In the genomic region with DNA sequence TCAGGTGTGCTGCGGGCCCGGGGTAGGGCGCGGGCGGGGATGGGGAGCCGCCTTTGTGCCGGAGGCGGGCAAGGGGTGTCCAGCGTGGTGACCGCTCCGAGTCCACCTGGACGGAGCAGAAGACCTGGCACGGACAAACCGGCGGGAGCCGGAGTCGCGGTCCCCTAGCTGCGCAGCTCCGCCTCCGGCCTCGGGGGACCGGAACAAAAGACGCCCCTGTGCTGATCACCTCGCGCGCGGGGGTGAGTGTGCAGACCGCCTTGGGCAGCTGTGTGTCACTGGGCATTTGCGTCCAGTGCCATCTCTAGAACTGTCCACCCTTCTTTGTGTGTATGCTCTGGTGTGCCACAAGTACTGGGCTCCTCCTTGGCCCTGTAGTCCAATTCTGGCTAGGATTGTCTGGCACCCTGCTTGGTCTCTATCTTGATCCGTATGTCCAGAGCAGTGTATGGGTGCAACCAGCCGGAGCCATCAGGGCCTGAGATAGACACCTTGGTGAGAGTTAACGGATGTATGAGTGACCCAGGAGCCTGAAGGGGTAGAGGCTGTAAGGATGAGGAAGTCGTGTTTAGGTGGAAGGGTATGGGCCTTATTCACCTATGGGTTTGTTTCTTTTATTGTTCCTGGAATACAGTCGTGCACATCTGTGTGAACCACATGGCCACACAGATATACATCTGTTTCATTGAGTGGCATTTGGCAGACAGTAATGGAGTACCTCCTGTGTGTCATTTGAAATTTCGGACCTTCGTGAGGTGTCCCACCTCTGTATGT, we compare ENCODE assay signal across 8 mouse cellular contexts. TPM values are rescaled to one million over a fixed set of nuclear protein-coding genes. Genes with fewer than 3 reads are reported as not detected.
DNase-seq lines count a peak whose midpoint lies in the region; ATAC-seq lines count a peak whose summit lies in the region.

No protein-coding gene starts in this region.

- H3K9ac ChIP-seq in kidney, embryonic 16.5 days (replicated peaks; ENCODE audit: low read length), result peak overlapping the region; percentile 87
- H3K9ac ChIP-seq in forebrain, embryonic 11.5 days (ENCODE audit: low read length), result peak overlapping the region; percentile 88
- H3K9ac ChIP-seq in intestine, embryonic 14.5 days (ENCODE audit: low read length), result peak overlapping the region; percentile 74
- peak overlapping the region; percentile 92 for H3K9ac ChIP-seq in lung, embryonic 15.5 days

- H3K27ac ChIP-seq in kidney, embryonic 16.5 days (ENCODE audit: low read length), result peak overlapping the region; percentile 97
- peak overlapping the region; percentile 96 for H3K27ac ChIP-seq in forebrain, embryonic 11.5 days (ENCODE audit: low read depth, low read length)
- peak overlapping the region; percentile 91; the same call in 1 of the 2 replicates for H3K27ac ChIP-seq in intestine, embryonic 14.5 days (ENCODE audit: low read depth)
- peak overlapping the region; percentile 99 for H3K27ac ChIP-seq in lung, embryonic 15.5 days

- no peaks in the 10 kb centered on the region for H3K27me3 ChIP-seq in kidney, embryonic 16.5 days (ENCODE audit: insufficient read depth, low read length)
- H3K27me3 ChIP-seq in forebrain, embryonic 11.5 days (ENCODE audit: control insufficient read depth, insufficient read depth, low read length), result no peaks in the 10 kb centered on the region
- H3K27me3 ChIP-seq in intestine, embryonic 14.5 days (replicated peaks; ENCODE audit: control insufficient read depth, insufficient read depth, low read length), result no peaks in the 10 kb centered on the region
- no peaks in the 10 kb centered on the region for H3K27me3 ChIP-seq in lung, embryonic 15.5 days

- peaks cover 25% of the 10 kb centered on the region for H3K36me3 ChIP-seq in kidney, embryonic 16.5 days (ENCODE audit: insufficient read depth, low read length)
- peaks cover 3% of the 10 kb centered on the region for H3K36me3 ChIP-seq in forebrain, embryonic 11.5 days (ENCODE audit: control insufficient read depth, insufficient read depth, low read length)
- H3K36me3 ChIP-seq in intestine, embryonic 14.5 days (ENCODE audit: control insufficient read depth, insufficient read depth, low read length), result peaks cover 34% of the 10 kb centered on the region
- H3K36me3 ChIP-seq in lung, embryonic 15.5 days, result peaks cover 24% of the 10 kb centered on the region

- no peak for DNase-seq in kidney, adult 11 months
- peak; percentile 62 for DNase-seq in adrenal gland, postnatal 10 days
- DNase-seq in forebrain, embryonic 11.5 days (ENCODE audit: low spot score), result peak; percentile 69
- no peak for DNase-seq in intestine, embryonic 14.5 days (ENCODE audit: low spot score)
- DNase-seq in retina, postnatal 1 day, result peak; percentile 74
- no peak for DNase-seq in urinary bladder, adult 2 months (ENCODE audit: low spot score)

- peak overlapping the region; percentile 82 for H3K4me3 ChIP-seq in kidney, embryonic 16.5 days (ENCODE audit: low read length)
- H3K4me3 ChIP-seq in forebrain, embryonic 11.5 days (ENCODE audit: low read depth, low read length), result peak overlapping the region; percentile 90
- H3K4me3 ChIP-seq in intestine, embryonic 14.5 days (ENCODE audit: low read depth, low read length), result peak overlapping the region; percentile 89
- peak overlapping the region; percentile 90 for H3K4me3 ChIP-seq in lung, embryonic 15.5 days

- WGBS in kidney, embryonic 16.5 days, result 4% methylated on average over 37 of the region's 37 CpGs
- 6% methylated on average over 37 of the region's 37 CpGs for WGBS in forebrain, embryonic 11.5 days
- WGBS in intestine, embryonic 14.5 days, result 6% methylated on average over 37 of the region's 37 CpGs
- WGBS in lung, embryonic 15.5 days, result 5% methylated on average over 37 of the region's 37 CpGs

- peak overlapping the region; percentile 97 for H3K4me2 ChIP-seq in kidney, embryonic 16.5 days (replicated peaks; ENCODE audit: low read depth, low read length)
- H3K4me2 ChIP-seq in forebrain, embryonic 11.5 days (ENCODE audit: low read depth, low read length, severe bottlenecking), result peak overlapping the region; percentile 98
- peak overlapping the region; percentile 94 for H3K4me2 ChIP-seq in intestine, embryonic 14.5 days (ENCODE audit: low read length)
- H3K4me2 ChIP-seq in lung, embryonic 15.5 days, result peak overlapping the region; percentile 88

- H3K9me3 ChIP-seq in kidney, embryonic 16.5 days (ENCODE audit: low read length), result no peaks in the 10 kb centered on the region
- H3K9me3 ChIP-seq in forebrain, embryonic 11.5 days (ENCODE audit: control insufficient read depth, low read length), result no peaks in the 10 kb centered on the region
- no peaks in the 10 kb centered on the region for H3K9me3 ChIP-seq in intestine, embryonic 14.5 days (ENCODE audit: control insufficient read depth, low read length)
- H3K9me3 ChIP-seq in lung, embryonic 15.5 days, result no peaks in the 10 kb centered on the region

- ATAC-seq in kidney, embryonic 16.5 days (ENCODE audit: low FRiP score, low TSS enrichment), result peak; percentile 43; the same call in 1 of the 2 replicates
- ATAC-seq in forebrain, embryonic 11.5 days (replicated peaks; ENCODE audit: low FRiP score), result peak; percentile 57
- peak; percentile 30 for ATAC-seq in intestine, embryonic 14.5 days (replicated peaks; ENCODE audit: low FRiP score, low TSS enrichment, low read depth)
- no peak; the same call in none of the 2 replicates for ATAC-seq in lung, embryonic 15.5 days (ENCODE audit: borderline replicate concordance, extremely low read depth, low FRiP score, low TSS enrichment)

- H3K4me1 ChIP-seq in kidney, embryonic 16.5 days (ENCODE audit: insufficient read depth, low read length), result peaks cover 37% of the 10 kb centered on the region
- peaks cover 17% of the 10 kb centered on the region; the same call in 1 of the 2 replicates for H3K4me1 ChIP-seq in forebrain, embryonic 11.5 days (replicated peaks; ENCODE audit: control insufficient read depth, insufficient read depth, low read length)
- peaks cover 33% of the 10 kb centered on the region for H3K4me1 ChIP-seq in intestine, embryonic 14.5 days (replicated peaks; ENCODE audit: control insufficient read depth, insufficient read depth, low read length)
- peaks cover 43% of the 10 kb centered on the region for H3K4me1 ChIP-seq in lung, embryonic 15.5 days

RNA-seq across cellular contexts. Expression of gene Acap3, which starts 1.0 kb away (rescaled TPM):
- 16.5 and 17.6 TPM in 2 replicates for polyA plus RNA-seq in kidney, embryonic 16.5 days (2015; fragmentation: Nextera tagmentation; extraction: Ambion mirVana)
- total RNA-seq in adrenal gland, postnatal 10 days (2021), result 10 to 100 TPM; 16.9 to 29.4 TPM
- 34.6 and 34.8 TPM in 2 replicates for polyA plus RNA-seq in forebrain, embryonic 11.5 days (2014; fragmentation: Nextera tagmentation; extraction: Ambion mirVana)
- polyA plus RNA-seq in intestine, embryonic 14.5 days (2014; fragmentation: Nextera tagmentation; extraction: Ambion mirVana), result 16.2 and 16.6 TPM in 2 replicates
- polyA plus RNA-seq in lung, embryonic 15.5 days (2015; fragmentation: Nextera tagmentation; extraction: Ambion mirVana), result 15.1 and 17.7 TPM in 2 replicates
- polyA plus RNA-seq in urinary bladder, adult 2 months (2012; rRNA removed), result 23.7 and 29.2 TPM in 2 replicates

RNA-seq across cellular contexts. Expression of gene Pusl1, which starts 1.0 kb away (rescaled TPM):
- polyA plus RNA-seq in kidney, embryonic 16.5 days (2015; fragmentation: Nextera tagmentation; extraction: Ambion mirVana), result 51.4 and 55.1 TPM in 2 replicates
- total RNA-seq in adrenal gland, postnatal 10 days (2021), result 10 to 100 TPM; 27.9 to 39.0 TPM
- polyA plus RNA-seq in forebrain, embryonic 11.5 days (2014; fragmentation: Nextera tagmentation; extraction: Ambion mirVana), result 53.4 and 53.7 TPM in 2 replicates
- polyA plus RNA-seq in intestine, embryonic 14.5 days (2014; fragmentation: Nextera tagmentation; extraction: Ambion mirVana), result 55.6 and 55.9 TPM in 2 replicates
- 42.9 and 44.9 TPM in 2 replicates for polyA plus RNA-seq in lung, embryonic 15.5 days (2015; fragmentation: Nextera tagmentation; extraction: Ambion mirVana)
- polyA plus RNA-seq in urinary bladder, adult 2 months (2012; rRNA removed), result 43.7 and 55.5 TPM in 2 replicates

RNA-seq across cellular contexts. Expression of gene Ints11, which starts 23.3 kb away (rescaled TPM):
- polyA plus RNA-seq in kidney, embryonic 16.5 days (2015; fragmentation: Nextera tagmentation; extraction: Ambion mirVana), result 72.9 and 80.1 TPM in 2 replicates
- 10 to 100 TPM; 29.0 to 29.3 TPM for total RNA-seq in adrenal gland, postnatal 10 days (2021)
- polyA plus RNA-seq in forebrain, embryonic 11.5 days (2014; fragmentation: Nextera tagmentation; extraction: Ambion mirVana), result 108 and 117 TPM in 2 replicates
- polyA plus RNA-seq in intestine, embryonic 14.5 days (2014; fragmentation: Nextera tagmentation; extraction: Ambion mirVana), result 69.3 and 76.4 TPM in 2 replicates
- 77.7 and 80.5 TPM in 2 replicates for polyA plus RNA-seq in lung, embryonic 15.5 days (2015; fragmentation: Nextera tagmentation; extraction: Ambion mirVana)
- polyA plus RNA-seq in urinary bladder, adult 2 months (2012; rRNA removed), result 26.5 and 32.3 TPM in 2 replicates

RNA-seq across cellular contexts. Expression of gene Cptp, which starts 23.4 kb away (rescaled TPM):
- 20.0 TPM in 2 replicates for polyA plus RNA-seq in kidney, embryonic 16.5 days (2015; fragmentation: Nextera tagmentation; extraction: Ambion mirVana)
- total RNA-seq in adrenal gland, postnatal 10 days (2021), result 10 to 100 TPM; 17.6 to 18.4 TPM
- 22.3 and 27.0 TPM in 2 replicates for polyA plus RNA-seq in forebrain, embryonic 11.5 days (2014; fragmentation: Nextera tagmentation; extraction: Ambion mirVana)
- 20.5 and 21.4 TPM in 2 replicates for polyA plus RNA-seq in intestine, embryonic 14.5 days (2014; fragmentation: Nextera tagmentation; extraction: Ambion mirVana)
- polyA plus RNA-seq in lung, embryonic 15.5 days (2015; fragmentation: Nextera tagmentation; extraction: Ambion mirVana), result 14.5 and 15.2 TPM in 2 replicates
- 17.1 and 18.5 TPM in 2 replicates for polyA plus RNA-seq in urinary bladder, adult 2 months (2012; rRNA removed)

RNA-seq across cellular contexts. Expression of gene Tas1r3, which starts 29.5 kb away (rescaled TPM):
- 0.22 and 0.40 TPM in 2 replicates for polyA plus RNA-seq in kidney, embryonic 16.5 days (2015; fragmentation: Nextera tagmentation; extraction: Ambion mirVana)
- under 1 TPM; 0.36 to 0.45 TPM for total RNA-seq in adrenal gland, postnatal 10 days (2021)
- polyA plus RNA-seq in forebrain, embryonic 11.5 days (2014; fragmentation: Nextera tagmentation; extraction: Ambion mirVana), result 0.45 and 0.60 TPM in 2 replicates
- 0.38 and 0.43 TPM in 2 replicates for polyA plus RNA-seq in intestine, embryonic 14.5 days (2014; fragmentation: Nextera tagmentation; extraction: Ambion mirVana)
- 0.34 and 0.36 TPM in 2 replicates for polyA plus RNA-seq in lung, embryonic 15.5 days (2015; fragmentation: Nextera tagmentation; extraction: Ambion mirVana)
- polyA plus RNA-seq in urinary bladder, adult 2 months (2012; rRNA removed), result 0.91 and 1.3 TPM in 2 replicates

Comparison
In these comparisons a context has a peak if more than half of its experiments do, and no peak if none do; other contexts are left out.
1. DNase-seq: peak in adrenal gland, postnatal 10 days (single experiment), forebrain, embryonic 11.5 days (single experiment) and retina, postnatal 1 day (single experiment); none in kidney, adult 11 months (single experiment), intestine, embryonic 14.5 days (single experiment) and urinary bladder, adult 2 months (single experiment).
2. Peak in every context shown above with its lines, with median percentiles within 50 percentile points of each other: H3K27ac ChIP-seq, H3K4me2 ChIP-seq, H3K4me3 ChIP-seq and H3K9ac ChIP-seq.